Mouse (Mus musculus) CH12.LX (cell line): ENCODE data around the gene Nbea. TPM values are rescaled to one million over a fixed set of nuclear protein-coding genes. Genes with fewer than 3 reads are reported as not detected.

Experiments used
- DNase-seq: peaks from one replicate; pipeline ENCODE4 v3.0.0-alpha.2; 2013; ENCODE audit errors: extremely low read depth
- H3K27ac ChIP-seq: 2 replicates; pipeline ENCODE4 v1.5.1; 2012; ENCODE audit warnings: low read depth, mild to moderate bottlenecking, control low read depth, moderate library complexity; ENCODE audit not compliant: insufficient read depth
- H3K27me3 ChIP-seq: replicated peaks from 2 replicates; pipeline ENCODE3; 2012; ENCODE audit warnings: inconsistent platforms
- H3K36me3 ChIP-seq, 2 experiments: replicated peaks in 1 of 2; 2 replicates each; pipeline versions ENCODE3 to v1.6.1; 2012; ENCODE audit warnings: inconsistent platforms in 1 of 2, low read length in 1 of 2, mild to moderate bottlenecking in 1 of 2, mixed read lengths in 1 of 2, moderate library complexity in 1 of 2; ENCODE audit not compliant: control insufficient read depth in 1 of 2, insufficient read depth in 1 of 2
- H3K4me1 ChIP-seq, 2 experiments: 2 replicates each; pipeline ENCODE4 v1.6.1; 2012; ENCODE audit warnings: inconsistent platforms in 1 of 2, moderate library complexity in 1 of 2; ENCODE audit not compliant: insufficient read depth in 2 of 2, control insufficient read depth in 1 of 2
- H3K4me2 ChIP-seq: 2 replicates; pipeline ENCODE4 v1.6.1; 2012; ENCODE audit warnings: low read depth, mild to moderate bottlenecking, control low read depth; ENCODE audit not compliant: poor library complexity, insufficient read depth, severe bottlenecking
- H3K4me3 ChIP-seq, 3 experiments: fragments of 150-350 bp in 1 of 3; sonication (generic) in 1 of 3; replicated peaks in 1 of 3; 2 replicates each; pipeline versions ENCODE3 to v1.5.1; 2011 to 2012; ENCODE audit warnings: low read depth in 2 of 3, low read length in 2 of 3, mild to moderate bottlenecking in 2 of 3, moderate library complexity in 2 of 3, control low read depth in 1 of 3, improper control_type of control experiment in 1 of 3, inconsistent platforms in 1 of 3, mixed read lengths in 1 of 3; ENCODE audit not compliant: poor library complexity in 1 of 3
- H3K79me2 ChIP-seq: replicated peaks from 2 replicates; pipeline ENCODE4 v1.6.1; 2012; ENCODE audit warnings: mild to moderate bottlenecking, moderate library complexity; ENCODE audit not compliant: control insufficient read depth, poor library complexity, insufficient read depth, severe bottlenecking; ENCODE audit errors: extremely low read depth
- H3K9ac ChIP-seq: 2 replicates; pipeline ENCODE4 v1.6.1; 2012; ENCODE audit warnings: low read depth, mild to moderate bottlenecking, control low read depth, moderate library complexity; ENCODE audit not compliant: insufficient read depth
- H3K9me3 ChIP-seq: replicated peaks from 2 replicates; pipeline ENCODE3; 2012; ENCODE audit warnings: low read length, inconsistent platforms, mixed read lengths
- CHD1 ChIP-seq: IDR thresholded peaks from 2 replicates; pipeline ENCODE4 v1.6.1; 2012; ENCODE audit warnings: low read depth, low read length, improper control_type of control experiment, inconsistent platforms
- CHD2 ChIP-seq: IDR thresholded peaks from 2 replicates; pipeline ENCODE4 v1.6.1; 2011; ENCODE audit warnings: low read length, improper control_type of control experiment
- E2F4 ChIP-seq: IDR thresholded peaks from 2 replicates; pipeline ENCODE4 v1.6.1; 2011; ENCODE audit warnings: low read depth, low read length, improper control_type of control experiment; ENCODE audit not compliant: insufficient replicate concordance
- ELF1 ChIP-seq: IDR thresholded peaks from 2 replicates; pipeline ENCODE4 v1.6.1; 2014; ENCODE audit warnings: low read depth, mild to moderate bottlenecking, inconsistent platforms, low read length, improper control_type of control experiment
- EP300 ChIP-seq: IDR thresholded peaks from 2 replicates; pipeline ENCODE4 v1.6.1; 2011; ENCODE audit warnings: low read length, improper control_type of control experiment
- ETS1 ChIP-seq: conservative IDR thresholded peaks from 2 replicates; pipeline ENCODE4 v1.6.1; 2012; ENCODE audit warnings: low read depth, mild to moderate bottlenecking, inconsistent platforms, low read length, improper control_type of control experiment, moderate library complexity
- GABPA ChIP-seq: IDR thresholded peaks from 2 replicates; pipeline ENCODE4 v1.6.1; 2012; ENCODE audit warnings: low read depth, low read length, improper control_type of control experiment, inconsistent platforms; ENCODE audit not compliant: insufficient replicate concordance
- KAT2A ChIP-seq: IDR thresholded peaks from 2 replicates; pipeline ENCODE4 v1.6.1; 2012; ENCODE audit warnings: low read length, improper control_type of control experiment, inconsistent platforms; ENCODE audit not compliant: insufficient replicate concordance
- MAFK ChIP-seq: IDR thresholded peaks from 2 replicates; pipeline ENCODE4 v1.6.1; 2011; ENCODE audit warnings: low read length, improper control_type of control experiment; ENCODE audit not compliant: insufficient replicate concordance
- MAX ChIP-seq: IDR thresholded peaks from 2 replicates; pipeline ENCODE4 v1.6.1; 2011; ENCODE audit warnings: low read length, improper control_type of control experiment
- MAZ ChIP-seq: IDR thresholded peaks from 2 replicates; pipeline ENCODE4 v1.6.1; 2012; ENCODE audit warnings: low read depth, mild to moderate bottlenecking, inconsistent platforms, low read length, improper control_type of control experiment, moderate library complexity
- NELFE ChIP-seq: IDR thresholded peaks from 2 replicates; pipeline ENCODE4 v1.6.1; 2011; ENCODE audit warnings: low read depth, low read length, improper control_type of control experiment
- PAX5 ChIP-seq: IDR thresholded peaks from 2 replicates; pipeline ENCODE4 v1.6.1; 2012; ENCODE audit warnings: low read length, inconsistent platforms, mixed read lengths
- POLR2AphosphoS2 ChIP-seq: IDR thresholded peaks from 2 replicates; pipeline ENCODE4 v1.6.1; 2011; ENCODE audit warnings: low read depth, low read length, improper control_type of control experiment
- RAD21 ChIP-seq: IDR thresholded peaks from 2 replicates; pipeline ENCODE4 v1.6.1; 2011; ENCODE audit warnings: low read depth, mild to moderate bottlenecking, low read length, improper control_type of control experiment, moderate library complexity
- SIN3A ChIP-seq: IDR thresholded peaks from 2 replicates; pipeline ENCODE4 v1.6.1; 2012; ENCODE audit warnings: low read length, improper control_type of control experiment, inconsistent platforms
- SMC3 ChIP-seq: IDR thresholded peaks from 2 replicates; pipeline ENCODE4 v1.6.1; 2011; ENCODE audit warnings: low read depth, low read length, improper control_type of control experiment
- TBP ChIP-seq: conservative IDR thresholded peaks from 2 replicates; pipeline ENCODE4 v1.6.1; 2011; ENCODE audit warnings: low read depth, low read length, improper control_type of control experiment
- TCF12 ChIP-seq: IDR thresholded peaks from 2 replicates; pipeline ENCODE4 v1.6.1; 2014; ENCODE audit warnings: low read depth, mild to moderate bottlenecking, inconsistent platforms, low read length, improper control_type of control experiment
- UBTF ChIP-seq: IDR thresholded peaks from 2 replicates; pipeline ENCODE4 v1.6.1; 2012; ENCODE audit warnings: low read depth, mild to moderate bottlenecking, inconsistent platforms, low read length, improper control_type of control experiment, moderate library complexity
- USF1 ChIP-seq: IDR thresholded peaks from 2 replicates; pipeline ENCODE4 v1.6.1; 2014; ENCODE audit warnings: low read depth, mild to moderate bottlenecking, inconsistent platforms, low read length, improper control_type of control experiment
- USF2 ChIP-seq: conservative IDR thresholded peaks from 2 replicates; pipeline ENCODE4 v1.6.1; 2011; ENCODE audit warnings: low read depth, low read length, improper control_type of control experiment
- ZMIZ1 ChIP-seq: IDR thresholded peaks from 2 replicates; pipeline ENCODE4 v1.6.1; 2012; ENCODE audit warnings: low read depth, mild to moderate bottlenecking, inconsistent platforms, low read length, improper control_type of control experiment
- dilution Hi-C: fragments of 300-500 bp; cut with MboI; formaldehyde crosslinking; loops from 2 replicates; pipeline ENCODE4 v1.14.3; 2020; ENCODE audit warnings: low sequenced_read_pairs; ENCODE audit not compliant: extremely low pct_unique_long_range_greater_than_20kb, extremely low pct_ligation_motif_present
- in situ Hi-C: fragments of 300-500 bp; cut with MboI; formaldehyde crosslinking; loops from 3 replicates; pipeline ENCODE4 v1.14.3; 2019; ENCODE audit warnings: low sequenced_read_pairs, low pct_ligation_motif_present, low pct_unique_long_range_greater_than_20kb, mixed read lengths
- polyA plus RNA-seq: library from polyadenylated mRNA; unstranded; fragments of >175 nt; gene quantifications from 2 replicates; pipeline ENCODE4 v1.2.1, GENCODE M21; 2012; ENCODE audit warnings: low read depth; ENCODE audit not compliant: insufficient read length
- total RNA-seq, 2 experiments: library from RNA; depleted of rRNA; stranded (reverse); fragments of 300-350 nt in 1 of 2; fragments of >200 nt in 1 of 2; gene quantifications; 2 replicates each; pipeline ENCODE4 v1.2.3; 2012 to 2014

Nbea gene
- total and polyA plus RNA-seq, 3 experiments, result 0.04 TPM; not detected in 2

DNA sequence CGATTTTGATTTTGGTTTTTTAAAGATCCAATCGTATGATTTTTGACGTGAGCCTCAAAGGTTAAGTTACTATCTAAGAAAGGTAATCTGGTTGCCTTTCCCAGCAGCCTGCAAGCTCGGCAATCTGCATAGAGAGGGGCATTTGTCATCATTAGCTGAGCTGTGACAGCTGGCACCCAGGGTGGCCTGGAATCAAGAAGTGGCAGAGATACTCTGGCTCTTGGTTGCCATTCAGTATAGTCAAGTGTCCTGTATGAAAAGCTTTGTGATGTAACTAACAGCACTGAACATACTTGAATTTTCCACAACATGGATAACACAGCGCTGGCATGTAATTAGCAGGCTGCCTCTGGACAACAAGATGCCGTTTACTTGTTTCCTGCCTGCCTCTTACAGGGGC is 409.3 kb downstream of the Nbea start:
- no peak overlapping the region for H3K9ac ChIP-seq
- dilution Hi-C loops, result no loop called here
- peaks cover 35% of the 10 kb centered on the region for H3K9me3 ChIP-seq
- H3K4me3 ChIP-seq, result no peak overlapping the region
- no peaks in the 10 kb centered on the region for H3K79me2 ChIP-seq
- TF ChIP-seq CHD2 (no peak), MAFK (no peak), KAT2A (no peak), MAZ (no peak), USF1 (no peak), E2F4 (no peak), GABPA (no peak), TBP (no peak), ELF1 (no peak), CHD1 (no peak), PAX5 (no peak), ZMIZ1 (no peak), SIN3A (no peak), ETS1 (no peak), POLR2AphosphoS2 (no peak), MAX (no peak), SMC3 (no peak), TCF12 (no peak)
- H3K27ac ChIP-seq, result no peak overlapping the region
- no peak overlapping the region for H3K4me2 ChIP-seq
- no peak for DNase-seq
- H3K4me1 ChIP-seq, result no peaks in the 10 kb centered on the region
- no peaks in the 10 kb centered on the region for H3K36me3 ChIP-seq
- in situ Hi-C loops, result no loop called here
- no peaks in the 10 kb centered on the region for H3K27me3 ChIP-seq

DNA sequence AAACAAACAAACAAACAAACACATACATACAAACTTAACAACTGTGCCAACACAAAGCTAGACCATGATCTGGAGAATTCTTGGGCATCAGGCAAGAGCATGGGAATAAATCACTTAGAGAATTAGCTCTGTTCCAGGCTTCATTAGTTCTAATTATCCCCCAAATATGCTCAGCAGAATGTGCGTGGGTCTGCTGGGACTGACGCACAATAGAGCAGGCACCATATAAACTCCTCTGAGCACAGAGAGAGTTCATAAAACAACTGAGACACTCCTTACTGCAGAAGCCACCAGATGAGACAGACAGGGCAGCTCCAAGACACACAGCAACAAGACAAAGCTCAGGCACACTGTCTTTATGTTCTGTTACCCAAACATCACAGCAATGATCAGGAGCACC is 414.2 kb downstream of the Nbea start:
- dilution Hi-C loops, result no loop called here
- no peaks in the 10 kb centered on the region for H3K36me3 ChIP-seq
- no peaks in the 10 kb centered on the region for H3K4me1 ChIP-seq
- H3K27ac ChIP-seq, result no peak overlapping the region
- no peak overlapping the region for H3K4me3 ChIP-seq
- no peak for DNase-seq
- in situ Hi-C loops, result no loop called here
- no peaks in the 10 kb centered on the region for H3K79me2 ChIP-seq
- no peak overlapping the region for H3K4me2 ChIP-seq
- H3K9ac ChIP-seq, result no peak overlapping the region
- H3K27me3 ChIP-seq, result no peaks in the 10 kb centered on the region
- no peak for TF ChIP-seq RAD21
- TF ChIP-seq MAZ, result no peak
- TF ChIP-seq UBTF, result no peak
- TF ChIP-seq PAX5, result no peak
- TF ChIP-seq USF2, result no peak
- no peak for TF ChIP-seq NELFE
- TF ChIP-seq EP300, result no peak
- TF ChIP-seq ZMIZ1, result no peak
- H3K9me3 ChIP-seq, result peaks cover 63% of the 10 kb centered on the region
